In genomic region chr7:112865739-112866138, GRCm38 (mm10) we compare ENCODE assay signal across 9 mouse cellular contexts.
DNase-seq lines count a peak whose midpoint lies in the region; ATAC-seq and TF ChIP-seq lines count a peak whose summit lies in the region.
"Had no signal": no experiment of that assay in that cellular context is flagged by ENCODE, and none has a peak within 500 bp of the region (broad histone marks: within the 10 kb centered on the region; RNA-seq: fewer than 3 reads in every experiment).

No protein-coding gene starts in this region.

- 0 out of 2 replicates have a peak, but pooled peaks have one; percentile 41 for ATAC-seq in megakaryocyte-erythroid progenitor cell, adult 5-6 weeks (replicated peaks; ENCODE audit: low FRiP score, low TSS enrichment, poor library complexity, severe bottlenecking)

- H3K27ac ChIP-seq in layer of hippocampus, adult 2 months, result peak overlapping the region; percentile 39; the same call in 1 of the 2 replicates

- peak; percentile 91 for TF ChIP-seq CTCF in layer of hippocampus, adult 2 months (conservative IDR thresholded peaks at IDR 0.05)

- H3K4me3 ChIP-seq in layer of hippocampus, adult 2 months, result no peak overlapping the region
- H3K4me3 ChIP-seq: megakaryocyte, embryonic 14.5 days had no signal

- DNase-seq in left cerebral cortex, adult 18-20 months (ENCODE audit: low spot score in 2 of 2), result peak; percentile 67 to 69
- DNase-seq in left cerebral cortex, adult 11 months (ENCODE audit: low spot score), result no peak
- peak; percentile 74 for DNase-seq in MN1 (ENCODE audit: low spot score)
- peak; percentile 46 for DNase-seq in cerebellum, adult 9-11 months
- peak; percentile 67 for DNase-seq in gastrocnemius, postnatal 10 days
- DNase-seq in layer of hippocampus, adult 2 months (ENCODE audit: low spot score in 2 of 2), result peak; percentile 65 to 81
- DNase-seq in yolk sac, embryonic 10.5 days (ENCODE audit: low spot score), result peak; percentile 26
